Mouse (Mus musculus) embryonic facial prominence, embryonic 12.5 days (tissue): ENCODE measurements at regions not wholly inside any gene's neighbourhood (a gene's known extent, or its start where the extent isn't known, plus 50 kb on each side); places are given as distances from the start of the nearest gene placed in this dataset.
A peak's percentile ranks its signal among the peaks of the same experiment; 100 is the strongest.

Experiments
- ATAC-seq: fragments of 200-750 bp; cut with Nextera tagmentation; 2 replicates; pipeline ENCODE4 v1.8.0; 2017; ENCODE audit not compliant: insufficient number of reproducible peaks, insufficient read depth, low FRiP score, low TSS enrichment
- H3K27ac ChIP-seq: fragments of 300-500 bp; sonication (generic); 2 replicates; pipeline ENCODE4 v1.5.1; 2016; ENCODE audit warnings: mild to moderate bottlenecking
- H3K27me3 ChIP-seq: fragments of 300-500 bp; sonication (generic); 2 replicates; pipeline ENCODE4 v1.6.1; 2016; ENCODE audit warnings: mild to moderate bottlenecking, moderate library complexity
- H3K36me3 ChIP-seq: fragments of 300-500 bp; sonication (generic); 2 replicates; pipeline ENCODE4 v1.6.1; 2016; ENCODE audit warnings: mild to moderate bottlenecking
- H3K4me1 ChIP-seq: fragments of 300-500 bp; sonication (generic); 2 replicates; pipeline ENCODE4 v1.6.1; 2016
- H3K4me2 ChIP-seq: fragments of 300-500 bp; sonication (generic); replicated peaks from 2 replicates; pipeline ENCODE4 v1.6.1; 2016; ENCODE audit warnings: mild to moderate bottlenecking, moderate library complexity
- H3K4me3 ChIP-seq: fragments of 300-500 bp; sonication (generic); 2 replicates; pipeline ENCODE4 v1.5.1; 2016; ENCODE audit warnings: mild to moderate bottlenecking
- H3K9ac ChIP-seq: fragments of 300-500 bp; sonication (generic); 2 replicates; pipeline ENCODE4 v1.6.1; 2016; ENCODE audit warnings: mild to moderate bottlenecking, moderate library complexity
- H3K9me3 ChIP-seq: fragments of 300-500 bp; sonication (generic); 2 replicates; pipeline ENCODE4 v1.6.1; 2016; ENCODE audit warnings: mild to moderate bottlenecking, moderate library complexity
- WGBS: fragments of 180-500 bp; shearing (Covaris S2); methylation state at CpG from one replicate; pipeline ENCODE4 v1.1.7; 2016; 5-methylcytosine and 5-hydroxymethylcytosine counted together

- Histone ChIP-seq H3K27ac (no peak overlapping the region), H3K4me1 (no peaks in the 10 kb centered on the region), H3K4me2 (no peak overlapping the region), H3K9me3 (no peaks in the 10 kb centered on the region), H3K4me3 (no peak overlapping the region), H3K27me3 (no peaks in the 10 kb centered on the region), H3K36me3 (no peaks in the 10 kb centered on the region), H3K9ac (no peak overlapping the region)
- no peak for ATAC-seq
- WGBS: 58% methylated on average over 7 of the region's 7 CpGs
Observed at GRCm38 (mm10) chr4:152647620-152648019, 169.9 kb upstream of the Kcnab2 start.

GRCm38 (mm10) chr4:152647084-152647483 is 169.4 kb upstream of the Kcnab2 start:
- no peaks in the 10 kb centered on the region for H3K36me3 ChIP-seq
- no peak overlapping the region for H3K27ac ChIP-seq
- no peaks in the 10 kb centered on the region for H3K4me1 ChIP-seq
- no peak overlapping the region for H3K4me2 ChIP-seq
- H3K9ac ChIP-seq: no peak overlapping the region
- no peak for ATAC-seq
- WGBS: 92% methylated on average over 14 of the region's 14 CpGs
- H3K27me3 ChIP-seq: no peaks in the 10 kb centered on the region
- H3K4me3 ChIP-seq: no peak overlapping the region
- no peaks in the 10 kb centered on the region for H3K9me3 ChIP-seq

- H3K9me3 ChIP-seq: no peaks in the 10 kb centered on the region
- H3K4me3 ChIP-seq: no peak overlapping the region
- H3K27ac ChIP-seq: no peak overlapping the region
- H3K27me3 ChIP-seq: no peaks in the 10 kb centered on the region
- no peak overlapping the region for H3K9ac ChIP-seq
- H3K4me1 ChIP-seq: no peaks in the 10 kb centered on the region
- no peak for ATAC-seq
- no peaks in the 10 kb centered on the region for H3K36me3 ChIP-seq
- no peak overlapping the region for H3K4me2 ChIP-seq
- 40% methylated on average over 6 of the region's 6 CpGs for WGBS
Observed at GRCm38 (mm10) chr4:152637088-152637487, 159.4 kb upstream of the Kcnab2 start.

GRCm38 (mm10) chr4:152633896-152634295 is 156.2 kb upstream of the Kcnab2 start:
- no peak for ATAC-seq
- H3K36me3 ChIP-seq: no peaks in the 10 kb centered on the region
- H3K9ac ChIP-seq: no peak overlapping the region
- no peaks in the 10 kb centered on the region for H3K4me1 ChIP-seq
- H3K27me3 ChIP-seq: no peaks in the 10 kb centered on the region
- WGBS: 51% methylated on average over 6 of the region's 6 CpGs
- no peak overlapping the region for H3K4me2 ChIP-seq
- no peaks in the 10 kb centered on the region for H3K9me3 ChIP-seq
- no peak overlapping the region for H3K4me3 ChIP-seq
- no peak overlapping the region for H3K27ac ChIP-seq

GRCm38 (mm10) chr4:152628111-152628510 is 150.4 kb upstream of the Kcnab2 start:
- Histone ChIP-seq H3K27me3 (peaks cover 7% of the 10 kb centered on the region), H3K4me2 (no peak overlapping the region)

GRCm38 (mm10) chr4:152625032-152626003 is 147.6 kb upstream of the Kcnab2 start:
- no peak overlapping the region for H3K4me3 ChIP-seq
- H3K4me2 ChIP-seq: peak overlapping the region; percentile 32
- H3K4me1 ChIP-seq: peaks cover 14% of the 10 kb centered on the region
- peak overlapping the region; percentile 23; the same call in 1 of the 2 replicates for H3K27ac ChIP-seq
- no peaks in the 10 kb centered on the region for H3K9me3 ChIP-seq
- WGBS: 7% methylated on average over 22 of the region's 22 CpGs
- H3K36me3 ChIP-seq: no peaks in the 10 kb centered on the region
- H3K27me3 ChIP-seq: peaks cover 7% of the 10 kb centered on the region
- ATAC-seq: peak; percentile 78; the same call in 1 of the 2 replicates
- H3K9ac ChIP-seq: no peak overlapping the region

More at GRCm38 (mm10) chr4:152628111-152628510, 150.4 kb upstream of the Kcnab2 start:
- H3K9me3 ChIP-seq: no peaks in the 10 kb centered on the region
- WGBS: 65% methylated on average over 4 of the region's 4 CpGs
- H3K27ac ChIP-seq: no peak overlapping the region
- H3K4me3 ChIP-seq: no peak overlapping the region
- no peak for ATAC-seq
- no peaks in the 10 kb centered on the region for H3K36me3 ChIP-seq
- peaks cover 9% of the 10 kb centered on the region for H3K4me1 ChIP-seq
- H3K9ac ChIP-seq: no peak overlapping the region

GRCm38 (mm10) chr4:152622022-152622777 is 144.5 kb upstream of the Kcnab2 start:
- 64% methylated on average over 9 of the region's 9 CpGs for WGBS
- H3K4me2 ChIP-seq: no peak overlapping the region
- no peak for ATAC-seq

GRCm38 (mm10) chr4:152617636-152618035 is 140.0 kb upstream of the Kcnab2 start:
- H3K36me3 ChIP-seq: no peaks in the 10 kb centered on the region
- H3K4me1 ChIP-seq: peaks cover under 1% of the 10 kb centered on the region; the same call in 1 of the 2 replicates
- H3K4me2 ChIP-seq: no peak overlapping the region
- ATAC-seq: no peak
- no peaks in the 10 kb centered on the region for H3K9me3 ChIP-seq
- no peak overlapping the region for H3K27ac ChIP-seq
- no peaks in the 10 kb centered on the region for H3K27me3 ChIP-seq
- H3K4me3 ChIP-seq: no peak overlapping the region
- H3K9ac ChIP-seq: no peak overlapping the region
- WGBS: 55% methylated on average over 3 of the region's 3 CpGs

More at GRCm38 (mm10) chr4:152622022-152622777, 144.5 kb upstream of the Kcnab2 start:
- no peaks in the 10 kb centered on the region for H3K9me3 ChIP-seq
- H3K4me1 ChIP-seq: peaks cover 14% of the 10 kb centered on the region
- H3K36me3 ChIP-seq: no peaks in the 10 kb centered on the region
- H3K9ac ChIP-seq: no peak overlapping the region
- peaks cover 7% of the 10 kb centered on the region for H3K27me3 ChIP-seq
- H3K27ac ChIP-seq: no peak overlapping the region
- H3K4me3 ChIP-seq: no peak overlapping the region

GRCm38 (mm10) chr4:152615155-152615554 is 137.5 kb upstream of the Kcnab2 start:
- 78% methylated on average over 2 of the region's 2 CpGs for WGBS
- no peaks in the 10 kb centered on the region for H3K36me3 ChIP-seq
- H3K4me3 ChIP-seq: no peak overlapping the region
- no peaks in the 10 kb centered on the region for H3K9me3 ChIP-seq
- H3K4me2 ChIP-seq: no peak overlapping the region
- no peaks in the 10 kb centered on the region for H3K4me1 ChIP-seq
- H3K27ac ChIP-seq: no peak overlapping the region
- H3K27me3 ChIP-seq: no peaks in the 10 kb centered on the region
- no peak overlapping the region for H3K9ac ChIP-seq
- no peak for ATAC-seq

GRCm38 (mm10) chr4:152614356-152615100 is 136.9 kb upstream of the Kcnab2 start:
- Histone ChIP-seq H3K9me3 (no peaks in the 10 kb centered on the region), H3K9ac (no peak overlapping the region), H3K36me3 (no peaks in the 10 kb centered on the region), H3K4me2 (no peak overlapping the region), H3K4me1 (no peaks in the 10 kb centered on the region), H3K27me3 (no peaks in the 10 kb centered on the region), H3K27ac (no peak overlapping the region), H3K4me3 (no peak overlapping the region)
- 79% methylated on average over 13 of the region's 13 CpGs for WGBS
- no peak for ATAC-seq
